Mouse (Mus musculus) large intestine, adult 2 months (tissue): ENCODE data around the gene Rufy2. TPM values are rescaled to one million over a fixed set of nuclear protein-coding genes. Genes with fewer than 3 reads are reported as not detected.

Experiments
- DNase-seq: peaks from one replicate; pipeline ENCODE4 v3.0.0-alpha.2; 2012; ENCODE audit warnings: low read depth, low spot score
- WGBS: fragments of 180-500 bp; shearing (Covaris S2); methylation state at CpG from one replicate; pipeline ENCODE4 v1.1.7; 2018; 5-methylcytosine and 5-hydroxymethylcytosine counted together
- polyA plus RNA-seq: library from polyadenylated mRNA; depleted of rRNA; stranded (reverse); fragments of >200 nt; gene quantifications from 2 replicates; pipeline ENCODE4 v1.2.3, GENCODE M21; 2012

The Rufy2 gene
- polyA plus RNA-seq, 1 experiment, result 1.5 TPM

DNA sequence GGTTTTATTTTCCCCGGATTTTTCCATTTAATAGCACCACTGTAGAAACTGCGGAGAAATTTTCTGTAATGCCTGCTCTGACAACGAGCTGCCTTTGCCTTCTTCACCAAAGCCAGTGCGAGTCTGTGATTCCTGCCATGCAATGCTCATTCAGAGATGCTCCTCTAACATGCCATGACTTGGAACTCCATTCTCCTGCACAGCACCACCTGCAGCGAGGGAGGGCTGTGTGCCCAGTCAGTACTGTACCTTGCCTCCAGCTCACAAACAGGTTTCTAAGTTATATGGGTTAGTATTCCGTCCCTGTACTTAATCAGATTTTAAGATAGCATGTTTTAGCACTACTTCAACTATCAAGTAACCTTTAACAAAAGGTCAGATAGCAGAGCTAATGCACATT lies 31.5 kb downstream of the Rufy2 start:
- WGBS, result 88% methylated on average over 6 of the region's 6 CpGs

DNA sequence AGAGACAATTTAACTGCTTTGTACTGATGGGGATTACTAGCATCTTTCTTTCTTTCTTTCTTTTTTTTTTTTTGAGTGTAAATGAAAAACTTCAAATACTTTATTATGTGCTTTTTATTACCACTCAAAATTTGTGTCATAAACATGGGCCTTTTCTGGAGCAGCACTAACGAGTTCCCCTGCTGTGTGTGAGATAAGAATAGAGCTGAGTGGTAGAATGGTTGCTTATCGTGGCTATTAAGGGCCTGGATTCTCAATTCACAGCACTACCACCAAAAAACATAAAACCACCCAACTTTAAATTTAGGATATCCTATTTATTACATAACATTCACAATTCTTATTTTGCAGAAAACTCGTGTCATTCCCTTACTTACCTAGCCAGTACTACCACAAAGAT lies 33.5 kb downstream of the Rufy2 start:
- no peak for DNase-seq
- WGBS, result 65% methylated on average over 3 of the region's 3 CpGs

More for the DNA sequence above, 31.5 kb downstream of the Rufy2 start:
- no peak for DNase-seq

DNA sequence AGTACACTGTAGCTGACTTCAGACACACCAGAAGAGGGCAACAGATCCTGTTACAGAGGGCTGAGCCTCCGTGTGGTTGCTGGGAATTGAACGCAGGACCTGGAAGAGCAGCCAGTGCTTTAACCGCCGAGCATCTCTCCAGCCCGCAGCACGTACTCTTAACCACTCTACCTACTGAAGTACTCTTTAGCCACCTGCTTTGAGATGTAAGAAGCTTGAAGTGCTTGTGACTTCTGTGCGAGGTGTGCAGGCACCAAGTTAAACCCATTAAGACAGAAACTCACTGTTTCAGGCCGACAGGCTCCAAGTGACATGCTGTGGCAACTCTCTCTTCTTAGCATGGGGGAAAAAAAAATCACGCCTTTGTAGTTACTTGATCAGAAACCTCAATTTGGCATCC lies 34.1 kb downstream of the Rufy2 start:
- WGBS, result 92% methylated on average over 9 of the region's 9 CpGs
- no peak for DNase-seq

DNA sequence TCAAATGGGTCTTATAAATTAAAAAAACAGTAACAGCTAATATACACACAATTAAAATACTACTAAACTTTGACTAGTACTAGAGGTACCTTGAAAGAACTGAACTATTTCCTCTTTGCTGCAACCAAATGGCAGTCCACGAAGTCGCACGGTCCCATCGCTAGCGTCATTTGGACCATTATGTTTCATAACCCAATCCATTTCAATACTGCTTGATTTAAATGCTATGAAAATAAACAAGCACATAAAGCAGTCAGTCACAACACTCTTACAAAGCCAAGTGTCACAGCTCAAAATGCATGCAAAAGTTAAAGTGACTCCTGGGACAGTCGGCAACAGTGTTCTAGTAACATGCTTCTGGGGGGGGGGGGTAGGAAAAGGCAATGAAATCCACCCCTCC lies 39.3 kb downstream of the Rufy2 start:
- 81% methylated on average over 6 of the region's 6 CpGs for WGBS
- DNase-seq, result no peak

DNA sequence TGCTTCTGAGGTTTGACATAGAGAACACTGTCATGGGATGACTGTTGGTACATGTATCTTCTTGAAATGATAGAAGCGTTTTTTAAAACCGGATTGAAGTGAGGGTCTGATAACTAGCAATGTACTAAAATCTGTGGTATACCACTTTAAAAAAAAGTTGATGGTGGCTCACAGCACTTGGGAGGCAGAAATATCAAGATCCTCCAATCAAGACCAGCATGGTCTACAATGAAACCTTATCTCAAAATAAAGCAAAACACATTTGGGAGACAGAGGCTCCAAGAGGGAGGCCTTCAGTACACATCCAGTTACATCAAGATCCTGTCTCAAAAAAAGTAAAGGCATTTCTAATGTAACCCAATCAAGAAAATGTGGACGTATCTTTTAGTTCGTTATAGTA lies 41.7 kb downstream of the Rufy2 start:
- WGBS, result 21% methylated on average over 4 of the region's 4 CpGs
- no peak for DNase-seq

DNA sequence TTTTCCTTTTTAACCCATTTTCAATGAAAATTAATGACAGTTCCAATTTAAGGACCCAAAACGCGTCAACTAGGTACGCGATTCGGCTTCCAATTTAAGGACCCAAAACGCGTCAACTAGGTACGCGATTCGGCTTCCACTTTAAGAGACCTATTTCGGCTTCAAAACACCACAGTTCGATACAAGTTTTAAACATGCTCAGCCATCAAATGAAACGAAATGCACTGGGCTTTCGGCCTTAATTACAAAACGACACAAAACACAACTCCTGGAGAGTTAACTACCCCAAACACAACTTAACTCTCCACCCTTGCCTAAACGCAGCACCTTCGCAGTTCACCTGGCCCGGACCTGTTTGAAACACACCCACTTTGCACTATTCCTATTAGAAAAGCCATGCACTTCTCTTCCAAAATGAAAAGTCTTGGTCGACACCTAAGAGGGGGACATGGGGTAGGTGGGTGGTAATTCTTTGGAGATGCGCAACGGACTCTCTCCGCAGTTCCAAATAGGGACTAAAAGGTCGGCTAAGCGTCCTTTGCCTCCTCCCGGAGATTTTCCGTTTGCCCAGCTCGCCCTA lies 42.6 kb downstream of the Rufy2 start:
- no peak for DNase-seq
- WGBS, result under 1% methylated on average over 27 of the region's 27 CpGs

DNA sequence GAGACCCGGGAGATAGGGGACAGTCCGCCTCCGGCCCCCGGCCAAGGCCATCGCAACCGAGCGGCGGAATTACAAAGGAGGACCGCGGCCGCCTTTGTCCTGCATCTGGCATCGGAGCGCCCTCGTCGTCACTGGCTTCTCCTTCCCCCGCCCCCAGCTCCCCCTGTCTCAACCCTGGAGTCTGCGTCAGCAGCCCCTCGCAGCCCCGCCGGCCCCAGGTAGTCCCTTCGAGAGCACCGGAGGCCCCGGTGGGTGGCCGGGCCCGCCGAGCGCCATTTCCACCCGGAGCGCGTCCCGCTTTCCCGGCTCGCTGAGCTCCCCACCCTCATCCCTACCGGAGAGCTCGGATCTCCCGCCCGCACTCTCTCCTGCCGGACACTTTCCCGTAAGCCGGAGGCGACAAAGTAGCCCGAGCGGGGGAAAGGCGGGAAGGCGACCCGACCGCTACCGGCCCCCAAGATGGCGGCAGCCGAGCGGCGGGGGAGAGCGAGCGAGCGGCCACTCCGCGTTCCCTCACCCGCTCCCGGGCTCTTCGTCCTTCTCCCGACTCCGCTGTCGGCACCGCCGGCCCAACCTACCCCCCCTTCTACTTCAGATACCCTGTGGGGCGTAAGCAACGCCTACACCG lies 43.2 kb downstream of the Rufy2 start:
- under 1% methylated on average over 68 of the region's 68 CpGs for WGBS
- no peak for DNase-seq

DNA sequence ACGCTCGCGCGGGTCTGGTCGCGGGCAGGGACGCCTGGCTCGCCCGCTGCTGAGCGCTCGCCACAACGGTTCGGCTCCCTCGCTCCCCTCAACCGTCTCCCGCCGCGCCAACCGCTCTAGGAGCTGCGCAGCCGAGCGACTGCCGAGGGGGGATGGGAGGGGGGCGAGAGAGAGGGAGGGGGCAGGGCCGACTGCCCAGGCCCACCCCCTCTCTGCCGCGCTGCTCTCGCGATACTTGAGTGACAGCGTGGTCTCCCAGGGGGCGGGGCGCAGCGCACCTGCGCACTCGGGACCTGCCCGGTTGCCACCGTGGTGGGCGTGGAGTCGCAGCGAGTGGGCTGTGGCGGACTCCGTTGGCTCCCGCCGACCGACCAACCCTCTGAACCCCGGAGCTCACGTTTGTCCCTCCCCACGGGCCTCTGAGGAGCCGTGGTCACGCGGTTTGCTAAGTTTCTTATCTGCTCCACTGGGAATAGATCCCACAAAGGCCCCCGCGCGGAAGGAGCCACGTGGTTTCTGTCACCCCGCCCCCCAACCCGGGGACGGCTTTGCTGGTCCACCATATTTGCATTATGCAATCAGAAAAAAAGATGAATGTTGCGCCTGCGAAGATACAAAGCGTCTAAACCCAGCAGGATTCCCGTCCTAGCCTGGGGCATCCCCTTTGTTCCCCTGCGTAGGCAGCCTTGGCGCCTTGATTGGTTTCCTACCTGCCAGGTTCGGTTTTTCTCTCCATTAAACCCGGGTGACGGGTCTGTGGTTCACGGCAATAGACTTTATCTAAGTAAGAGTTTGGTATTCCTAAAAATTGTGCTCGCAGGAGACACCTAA lies 43.9 kb downstream of the Rufy2 start, which contains the start of the genes Hnrnph3 and Pbld2:
Gene Hnrnph3 (minus strand): TSS at position 469 of the 831 bp plus-strand sequence.
Gene Pbld2 (plus strand): TSS at position 567 of the 831 bp plus-strand sequence.
- WGBS, result under 1% methylated on average over 64 of the region's 69 CpGs
- DNase-seq, result peak; percentile 80

DNA sequence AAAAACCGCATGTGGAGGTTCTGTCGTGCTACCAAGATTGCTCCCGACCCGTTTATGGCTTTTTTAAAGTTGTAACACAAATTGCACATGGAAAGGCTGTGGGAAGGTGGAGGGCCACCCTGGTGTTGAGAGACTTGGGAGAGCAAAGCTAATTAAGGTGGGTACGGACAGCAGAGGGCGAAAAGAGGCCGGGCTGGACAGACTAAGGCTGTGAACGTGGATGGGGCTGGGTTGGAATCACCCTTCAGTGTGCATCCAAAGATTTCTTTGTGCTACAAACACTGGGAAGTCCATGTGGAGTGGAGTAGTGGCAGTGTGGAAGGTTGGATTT lies 44.5 kb downstream of the Rufy2 start:
- WGBS, result under 1% methylated on average over 8 of the region's 8 CpGs
- DNase-seq, result no peak

DNA sequence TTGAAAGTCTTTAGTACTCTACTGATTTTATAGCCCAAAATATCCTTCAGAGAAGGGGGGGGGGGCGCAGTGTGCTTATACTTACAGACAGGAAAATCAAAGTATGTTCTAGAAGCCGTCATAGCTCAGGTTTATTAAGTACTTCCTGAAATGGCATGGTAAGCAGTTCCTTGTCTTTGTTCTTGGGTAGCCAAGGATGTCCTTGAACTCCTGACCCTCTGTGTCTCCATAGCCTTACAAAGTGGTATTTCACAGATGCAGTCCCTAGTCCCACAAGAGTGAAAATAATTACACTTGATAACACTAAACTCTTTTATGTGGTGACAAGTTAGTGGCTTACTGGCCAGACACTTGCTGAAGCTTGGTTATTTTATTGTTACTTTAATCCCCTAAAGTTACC lies 45.0 kb downstream of the Rufy2 start:
- 11% methylated on average over 2 of the region's 2 CpGs for WGBS
- DNase-seq, result no peak

DNA sequence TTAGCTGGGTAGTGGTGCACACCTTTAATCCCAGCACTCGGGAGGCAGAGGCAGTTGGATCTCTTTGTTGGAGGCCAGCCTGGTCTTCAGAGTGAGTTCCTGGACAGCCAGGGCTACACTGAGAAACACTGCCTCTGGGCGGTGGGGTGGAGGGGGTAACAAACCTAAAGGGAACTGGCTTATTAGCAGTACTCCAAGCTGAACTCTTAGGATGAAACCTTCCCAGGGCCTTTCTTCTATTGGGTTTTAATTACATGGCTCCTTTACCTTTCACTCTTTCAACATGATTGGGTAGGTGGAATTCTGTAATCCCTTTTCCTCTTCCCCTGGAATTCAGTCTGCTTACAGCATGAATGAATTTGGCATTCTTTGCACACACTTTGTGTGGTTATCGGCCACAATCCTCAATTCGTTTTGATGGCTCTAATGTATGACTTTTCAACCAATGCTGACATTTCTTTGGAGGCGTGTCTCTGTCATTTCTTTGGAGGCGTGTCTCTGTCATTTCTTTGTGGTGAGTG lies 45.5 kb downstream of the Rufy2 start:
- no peak for DNase-seq
- WGBS, result 46% methylated on average over 6 of the region's 6 CpGs

DNA sequence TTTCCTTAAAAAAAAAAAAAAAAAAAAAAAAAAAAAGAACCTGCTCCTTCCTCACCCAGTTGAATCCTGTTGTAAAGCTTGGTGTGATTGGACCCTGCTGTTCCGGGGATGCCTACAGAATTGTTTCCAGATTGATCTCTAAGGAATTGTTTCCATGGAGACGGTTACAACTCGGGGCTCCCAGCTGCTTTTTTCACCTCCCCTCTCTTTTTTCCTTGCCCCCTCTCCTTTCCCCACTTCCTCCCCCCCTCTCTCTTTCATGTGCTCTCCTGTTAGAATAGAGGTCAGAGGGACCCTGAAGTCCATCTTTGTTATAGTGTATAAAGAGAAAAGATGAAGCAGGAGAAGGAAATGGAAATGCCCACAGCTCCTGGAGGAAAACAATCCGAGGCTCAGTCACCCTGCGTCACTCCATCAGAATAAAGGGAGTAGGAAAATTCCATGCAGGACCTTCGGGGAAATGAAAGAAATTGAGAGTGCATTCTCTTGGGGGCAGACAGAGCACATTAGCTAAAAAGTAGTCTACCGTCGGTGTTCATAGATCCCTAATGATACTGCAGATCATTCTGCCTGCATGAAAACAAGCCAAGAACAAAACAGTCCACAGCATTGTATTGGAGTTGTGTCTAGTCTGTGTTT lies 46.3 kb downstream of the Rufy2 start:
- 77% methylated on average over 8 of the region's 8 CpGs for WGBS
- no peak for DNase-seq

DNA sequence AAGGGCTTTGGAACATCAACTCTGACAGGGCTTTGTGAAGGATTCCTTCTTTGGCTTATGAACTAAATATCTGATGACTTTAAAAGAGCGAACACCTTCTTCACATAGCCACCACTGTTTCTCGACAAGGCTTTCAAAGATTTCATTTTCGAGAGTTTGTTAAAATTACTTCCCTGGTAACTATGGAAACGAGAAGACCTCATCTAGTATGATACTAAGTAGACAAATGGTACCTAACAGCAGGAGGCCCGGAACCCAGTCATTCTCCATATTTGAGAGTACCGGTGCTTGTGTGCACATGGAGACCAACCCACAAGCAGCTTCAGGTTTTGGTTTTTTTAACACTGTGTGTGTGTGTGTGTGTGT lies 46.8 kb downstream of the Rufy2 start:
- WGBS, result 88% methylated on average over 6 of the region's 6 CpGs
- DNase-seq, result no peak

DNA sequence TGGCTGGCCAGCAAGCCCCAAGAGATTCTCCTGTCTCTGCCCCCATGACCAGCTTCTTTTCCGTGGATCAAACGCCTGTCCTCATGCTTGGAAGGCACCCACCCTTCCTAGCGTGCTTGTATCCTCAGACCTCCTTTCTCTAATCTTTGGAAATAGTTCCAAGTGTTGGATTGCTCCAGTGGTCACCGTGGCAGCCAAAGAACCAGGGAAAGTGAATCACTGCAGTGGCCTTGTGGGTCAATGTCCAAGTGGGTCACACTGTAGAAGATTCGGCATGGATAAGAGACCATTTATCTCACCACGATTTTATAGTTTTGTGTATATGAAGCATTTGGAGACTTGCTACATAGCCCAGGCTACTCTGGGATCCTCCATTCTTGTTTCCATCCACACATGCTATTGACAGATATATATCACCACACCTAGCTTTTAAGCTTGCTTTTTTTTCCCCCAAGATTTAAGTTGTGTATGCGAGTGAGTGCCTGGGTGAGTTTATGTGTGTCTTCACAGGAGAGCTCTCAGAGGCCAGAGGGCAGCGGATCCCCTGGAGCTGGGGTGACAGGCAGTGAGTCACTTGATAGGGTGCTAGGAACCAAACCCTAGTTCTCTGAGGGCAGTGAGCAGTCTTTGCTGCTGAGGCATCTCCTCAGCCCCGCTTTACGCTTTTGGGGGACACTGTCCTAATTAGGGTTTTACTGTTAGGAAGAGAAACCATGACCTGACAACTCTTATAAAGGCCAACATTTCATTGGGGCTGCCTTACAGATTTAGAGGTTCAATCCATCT lies 47.5 kb downstream of the Rufy2 start:
- WGBS, result 92% methylated on average over 10 of the region's 10 CpGs
- DNase-seq, result no peak

DNA sequence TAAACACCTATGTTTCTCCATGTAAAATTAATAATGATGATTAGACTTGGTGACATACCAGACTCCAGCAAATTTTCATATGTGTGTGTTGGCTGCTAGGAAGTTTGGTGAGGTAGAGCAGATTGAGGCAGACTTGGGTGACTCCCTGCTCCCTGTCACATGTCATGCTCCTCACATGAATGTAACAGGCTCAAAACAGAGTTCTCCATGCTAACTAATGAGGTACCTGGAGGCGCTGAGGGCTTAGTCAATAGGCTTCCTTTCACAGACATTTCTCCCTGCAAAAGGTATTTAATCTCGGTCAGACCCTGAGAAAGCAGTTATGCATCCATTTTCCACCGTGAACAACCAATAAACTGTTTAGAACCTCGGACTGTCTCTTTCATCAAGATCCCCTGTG lies 48.4 kb downstream of the Rufy2 start:
- no peak for DNase-seq
- WGBS, result 88% methylated on average over 4 of the region's 4 CpGs

DNA sequence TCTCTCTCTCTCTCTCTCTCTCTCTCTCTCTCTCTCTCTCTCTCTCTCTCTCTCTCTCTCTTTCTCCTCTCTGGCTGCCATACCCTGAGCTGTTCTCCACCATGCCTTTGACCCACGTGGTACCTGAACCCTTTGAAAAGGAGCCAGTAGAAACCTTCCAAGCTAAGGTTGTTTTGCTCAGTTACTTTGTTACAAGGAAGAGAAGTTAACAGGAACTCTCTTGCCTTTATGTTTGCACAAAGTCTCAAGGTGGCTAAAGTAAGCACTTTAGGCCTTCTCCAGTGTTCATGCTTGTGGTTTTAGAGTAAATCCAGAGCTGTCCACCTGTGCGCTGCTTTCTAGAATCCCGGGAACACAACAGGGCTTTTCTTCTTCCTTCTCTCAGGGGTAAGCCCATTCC lies 52.2 kb downstream of the Rufy2 start:
- WGBS, result 53% methylated on average over 3 of the region's 3 CpGs
- no peak for DNase-seq

DNA sequence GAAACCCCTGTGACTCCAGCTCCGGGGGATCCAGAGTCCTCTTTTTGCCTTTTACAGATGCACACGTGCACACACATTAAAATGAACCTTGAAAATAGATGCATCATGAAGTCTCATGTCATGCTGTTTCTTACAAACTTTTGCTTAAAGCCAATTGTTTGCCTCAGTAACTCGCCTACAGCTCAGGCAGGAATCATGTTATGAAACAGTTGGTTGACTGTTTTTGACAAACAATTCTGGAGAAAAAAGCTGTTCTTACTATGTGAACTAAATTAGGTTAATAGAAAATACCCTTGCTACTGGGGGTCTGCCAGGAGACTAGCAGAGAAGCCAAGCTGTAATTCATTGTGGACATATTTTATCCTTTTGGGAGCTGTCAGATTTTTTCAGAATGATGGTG lies 52.9 kb downstream of the Rufy2 start:
- 82% methylated on average over 3 of the region's 3 CpGs for WGBS
- DNase-seq, result no peak

DNA sequence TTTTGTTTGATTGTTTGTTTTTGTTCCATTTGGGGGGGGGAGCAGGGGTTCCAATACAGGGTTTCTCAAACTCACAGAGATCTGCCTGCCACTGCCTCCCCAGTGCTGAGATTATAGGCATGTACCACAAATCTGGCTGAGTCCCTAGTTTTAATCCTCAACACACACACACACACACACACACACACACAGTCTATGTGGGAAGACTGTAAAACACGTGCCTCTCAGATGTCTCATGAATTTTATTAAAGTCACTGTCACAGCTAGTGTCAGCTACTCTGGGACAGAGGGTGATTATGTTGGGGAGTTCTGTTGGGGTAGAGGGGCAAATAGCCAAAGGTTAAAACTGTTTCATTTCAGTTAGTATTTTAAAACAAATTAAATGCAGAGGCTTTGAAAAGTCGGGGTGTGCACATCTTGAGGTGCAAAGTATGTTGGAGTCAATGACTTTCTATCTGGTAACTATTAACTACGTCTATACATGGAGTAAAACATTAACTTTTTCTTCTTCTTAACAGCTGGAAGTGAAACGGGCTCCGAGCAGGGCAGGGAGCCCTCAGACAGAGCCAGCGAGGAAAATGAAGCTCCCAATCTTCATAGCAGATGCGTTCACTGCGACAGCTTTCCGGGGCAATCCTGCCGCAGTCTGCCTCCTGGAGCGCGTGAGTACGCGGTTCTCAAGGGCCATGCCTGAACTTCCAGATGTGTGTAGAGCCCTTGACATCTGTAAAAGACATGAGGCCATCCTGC lies 58.7 kb downstream of the Rufy2 start:
- no peak for DNase-seq
- WGBS, result 23% methylated on average over 14 of the region's 14 CpGs
